Mouse (Mus musculus) spleen, adult 12 weeks (tissue): ENCODE measurements around the gene Arnt2.

Experiments used
- DNase-seq: peaks from one replicate; pipeline ENCODE4 v3.0.0; 2022; ENCODE audit warnings: low spot score

Gene Arnt2

GRCm38 (mm10) chr7:84409896-84410521 lies at the start of gene Arnt2:
Arnt2 (minus strand) TSS chr7:84410176.
- no peak for DNase-seq

DNA sequence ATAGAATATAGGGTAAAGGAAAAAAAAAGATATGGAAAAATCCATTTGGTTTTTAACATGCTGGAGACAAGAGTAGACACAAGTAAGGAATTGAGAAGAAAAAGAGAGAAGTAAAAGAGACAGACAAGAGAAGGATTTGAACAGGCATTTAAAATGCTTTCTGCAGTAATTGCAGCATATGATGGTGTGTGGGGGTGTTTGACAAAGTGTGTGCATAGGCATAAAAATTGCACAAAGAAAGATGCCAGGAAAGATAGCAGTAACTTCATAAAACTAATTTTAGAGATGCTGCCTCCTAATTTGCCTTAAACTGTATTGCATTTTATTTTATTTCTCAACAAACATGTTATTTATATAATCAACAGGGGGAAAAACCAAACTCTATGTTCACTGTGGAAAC lies 41.7 kb upstream of the Arnt2 start:
- no peak for DNase-seq

GRCm38 (mm10) chr7:84449066-84449465 lies 39.1 kb upstream of the Arnt2 start:
- DNase-seq, result no peak

- no peak for DNase-seq
Measured at GRCm38 (mm10) chr7:84448512-84448911, 38.5 kb upstream of the Arnt2 start.

- no peak for DNase-seq
Measured at GRCm38 (mm10) chr7:84447740-84448435, 37.9 kb upstream of the Arnt2 start.

DNA sequence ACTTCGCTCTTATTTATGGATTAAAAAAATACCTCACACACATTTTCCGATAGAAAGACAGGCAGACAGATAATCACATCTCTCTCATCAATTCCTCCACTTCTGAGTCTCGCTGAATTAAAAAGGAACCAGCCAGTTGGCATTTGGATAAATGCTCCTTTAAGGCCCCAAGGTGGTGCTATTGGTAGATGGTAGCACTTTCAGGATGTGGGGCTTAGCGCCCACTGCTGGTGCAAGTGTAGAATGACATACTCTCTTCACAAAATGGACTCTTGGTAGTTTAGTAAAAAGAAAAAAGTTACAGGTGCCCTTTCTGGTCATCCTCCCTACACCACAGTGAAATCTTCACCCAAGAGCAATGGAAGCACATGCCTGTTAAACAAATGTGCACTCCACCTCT lies 37.1 kb upstream of the Arnt2 start:
- DNase-seq, result no peak

DNA sequence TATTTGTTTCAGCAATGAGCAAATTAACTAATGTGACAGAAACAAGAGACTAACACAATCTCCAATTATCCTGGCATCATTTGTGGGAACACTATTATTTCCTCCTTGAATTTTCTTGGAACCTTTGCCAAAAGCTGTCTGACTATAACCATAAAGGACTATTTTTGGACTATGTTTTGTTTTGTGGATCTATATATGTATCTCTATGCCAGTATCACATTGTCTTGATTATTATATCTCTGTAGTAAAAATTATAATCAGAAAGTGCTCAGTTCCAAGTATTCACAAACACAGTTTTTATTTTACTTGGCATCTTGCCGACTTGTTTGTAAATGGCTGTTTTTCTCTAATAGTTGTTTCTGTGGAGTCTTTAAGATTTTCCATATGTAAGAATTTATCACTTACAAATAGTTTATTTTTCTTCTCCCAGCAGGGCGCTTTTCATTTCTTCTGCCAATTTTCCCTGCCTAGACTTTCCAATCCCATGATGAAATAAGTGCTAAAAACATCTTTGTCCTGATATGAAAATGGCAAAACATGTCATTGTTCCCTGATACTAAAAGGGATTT lies 32.5 kb upstream of the Arnt2 start:
- no peak for DNase-seq

GRCm38 (mm10) chr7:84439606-84440005 lies 29.6 kb upstream of the Arnt2 start:
- no peak for DNase-seq

GRCm38 (mm10) chr7:84434901-84435300 lies 24.9 kb upstream of the Arnt2 start:
- no peak for DNase-seq

- no peak for DNase-seq
Measured at GRCm38 (mm10) chr7:84432151-84432550, 22.2 kb upstream of the Arnt2 start.

- no peak for DNase-seq
Measured at GRCm38 (mm10) chr7:84427221-84427620, 17.2 kb upstream of the Arnt2 start.

- no peak for DNase-seq
Measured at GRCm38 (mm10) chr7:84424670-84425385, 14.9 kb upstream of the Arnt2 start.

DNA sequence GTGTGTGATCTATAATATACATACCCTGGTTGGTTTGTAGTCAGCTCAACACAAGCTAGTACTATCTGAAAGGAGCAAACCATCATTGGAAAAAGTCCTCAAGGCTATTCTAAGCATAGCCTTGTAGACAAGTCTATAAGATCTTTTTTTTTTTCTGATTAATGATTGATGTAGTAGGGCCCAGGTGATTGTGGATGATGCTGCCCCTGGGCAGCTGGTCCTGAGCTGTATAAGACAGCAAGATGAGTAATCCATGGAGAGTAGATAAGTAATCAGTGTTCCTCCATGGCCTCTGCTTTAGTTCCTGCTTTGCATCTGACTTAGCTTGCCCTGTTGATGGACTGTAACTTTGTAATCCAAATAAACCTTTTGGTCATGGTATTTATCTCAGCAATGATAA lies 11.8 kb upstream of the Arnt2 start:
- no peak for DNase-seq

DNA sequence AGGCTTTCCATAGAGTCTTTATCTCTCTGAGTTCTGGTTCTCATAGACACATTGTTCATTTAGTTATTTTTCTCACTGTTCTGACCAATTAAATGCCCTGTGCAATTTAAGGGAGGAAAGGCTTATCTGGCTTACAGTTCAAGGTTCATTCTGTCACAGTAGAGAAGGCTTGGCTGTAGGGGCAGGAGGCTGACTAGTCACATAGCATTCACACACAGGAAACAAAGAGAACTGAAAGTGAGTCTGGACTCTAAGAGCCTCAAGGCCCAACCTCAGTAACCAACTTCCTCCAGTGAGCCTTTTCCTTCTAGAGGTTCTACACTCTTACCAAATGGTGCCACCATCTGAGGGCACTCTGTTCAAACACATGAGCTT lies 11.3 kb upstream of the Arnt2 start:
- DNase-seq, result no peak

- DNase-seq, result no peak
Measured at GRCm38 (mm10) chr7:84420581-84421290, 10.8 kb upstream of the Arnt2 start.

DNA sequence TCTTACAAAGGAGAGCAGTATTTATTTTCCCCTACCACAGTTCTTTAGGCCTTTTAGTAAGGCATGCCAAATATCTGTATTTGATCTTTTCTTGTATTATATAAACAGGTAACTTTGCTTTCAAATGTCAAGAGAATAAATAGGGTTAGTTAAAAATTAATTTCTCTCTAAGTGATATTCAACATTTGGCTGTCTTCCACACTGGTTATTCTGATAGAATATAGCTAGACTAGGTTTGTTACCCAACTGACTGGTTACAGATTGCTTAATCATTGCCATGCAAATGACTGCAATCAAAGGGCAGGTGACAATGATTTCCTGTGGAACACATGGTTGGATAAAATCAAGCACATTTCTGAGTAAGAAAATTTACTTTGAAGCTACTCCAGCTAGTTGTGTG lies 7.5 kb upstream of the Arnt2 start:
- DNase-seq, result no peak

GRCm38 (mm10) chr7:84412570-84412969 lies 2.6 kb upstream of the Arnt2 start:
- DNase-seq, result no peak

- no peak for DNase-seq
Measured at GRCm38 (mm10) chr7:84409241-84409895, 608 bp downstream of the Arnt2 start.

DNA sequence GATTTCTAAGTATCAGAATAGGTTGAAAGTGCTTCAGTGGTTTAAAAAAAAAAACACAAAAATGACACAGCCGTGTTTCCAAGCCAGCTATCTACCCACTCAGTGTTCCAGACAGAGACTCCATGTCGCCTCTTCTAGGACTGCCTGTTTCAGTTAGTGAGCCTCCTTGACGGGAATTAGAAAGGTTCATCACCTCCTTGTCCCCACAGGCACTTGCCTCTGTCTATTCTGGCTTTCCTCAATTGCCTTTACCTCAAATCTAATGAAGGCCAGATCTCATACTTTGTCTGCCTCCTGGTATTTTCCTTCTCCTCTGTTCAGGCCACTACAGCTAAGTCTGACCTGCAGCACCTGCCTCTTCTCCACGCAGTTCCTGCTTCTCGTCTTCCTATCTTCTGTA lies 1.7 kb downstream of the Arnt2 start:
- no peak for DNase-seq

DNA sequence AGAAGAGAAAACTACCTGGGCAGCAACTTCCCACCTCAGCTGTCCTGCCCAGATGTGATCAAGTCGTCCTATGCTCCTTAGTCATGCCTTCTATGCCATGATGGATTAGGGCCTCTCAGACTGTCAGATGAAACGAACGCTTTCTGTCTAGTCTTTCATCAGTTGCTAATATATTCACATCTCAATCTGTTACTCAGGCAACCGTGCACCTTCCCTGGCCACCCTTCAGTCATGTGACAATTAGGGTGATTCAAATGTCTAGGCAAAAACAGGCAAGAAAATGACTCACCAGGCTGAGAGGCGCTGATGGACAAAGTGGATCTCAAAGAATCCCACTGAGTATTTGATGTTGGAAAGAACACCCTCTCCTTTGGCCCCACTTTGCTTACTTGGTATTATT lies 6.6 kb downstream of the Arnt2 start:
- DNase-seq, result no peak

DNA sequence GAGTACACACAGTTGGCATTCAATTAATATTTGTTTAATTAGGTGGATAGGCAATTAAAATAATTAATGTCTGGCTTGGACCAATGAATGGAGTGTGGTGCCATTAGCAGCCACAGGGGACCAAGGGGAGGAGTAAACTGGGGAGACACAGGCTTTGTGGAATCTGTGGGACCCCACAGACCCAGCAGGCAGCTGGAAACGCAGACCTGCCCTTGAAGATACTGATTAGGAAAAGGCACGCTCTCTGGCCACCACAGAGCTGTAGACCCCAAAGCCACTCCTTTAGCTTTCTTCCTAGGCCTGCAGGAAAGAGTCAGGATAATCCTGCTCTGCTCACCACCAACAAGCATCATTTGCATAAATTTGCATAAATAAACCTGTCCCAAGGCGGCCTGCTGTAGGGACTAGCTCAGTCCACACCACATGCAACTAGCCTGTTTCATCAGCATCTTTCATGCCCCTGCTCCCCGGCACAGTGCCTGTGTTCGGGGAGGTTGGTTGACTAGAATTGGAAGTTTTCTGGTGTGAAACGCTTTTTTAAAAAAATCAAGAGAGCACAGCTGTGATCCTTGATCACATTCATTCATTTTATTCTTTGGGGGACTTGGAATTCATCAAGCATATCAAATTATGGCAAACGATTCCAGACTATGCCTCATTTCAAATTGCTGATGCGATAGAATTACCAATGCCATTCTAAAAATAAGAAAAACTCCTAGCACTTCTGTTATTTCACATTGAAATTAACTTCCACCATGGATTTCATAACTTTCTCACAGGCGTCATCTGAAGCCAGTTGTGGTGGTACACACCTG lies 8.1 kb downstream of the Arnt2 start:
- DNase-seq, result no peak
